Mouse (Mus musculus) liver, embryonic 14.5 days (tissue): Measurements from ENCODE around the gene Gabrp.

Experiments used
- CTCF ChIP-seq: IDR thresholded peaks from 2 replicates; pipeline ENCODE4 v1.5.1; 2016; ENCODE audit warnings: antibody characterized with exemption, low read depth, control low read depth
- EP300 ChIP-seq: IDR thresholded peaks from 2 replicates; pipeline ENCODE4 v1.6.1; 2016; ENCODE audit warnings: antibody characterized with exemption, low read depth

DNA sequence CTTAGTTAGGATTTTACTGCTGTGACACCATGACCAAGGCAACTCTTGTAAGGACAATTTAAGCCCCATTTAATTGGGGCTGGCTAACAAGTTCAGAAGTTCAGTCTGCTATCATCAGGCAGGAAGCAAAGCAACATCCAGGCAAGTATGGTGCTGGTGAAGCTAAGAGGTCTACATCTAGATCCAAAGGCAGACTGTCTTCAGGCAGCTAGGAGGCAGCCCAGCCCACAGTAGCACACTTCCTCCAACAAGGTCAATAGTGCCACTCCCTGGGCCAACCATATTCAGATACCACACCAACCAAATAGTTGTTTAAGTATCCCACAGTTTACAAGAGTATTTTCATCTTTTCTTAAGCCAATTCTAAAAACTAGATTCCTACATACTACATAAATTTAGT is 69.4 kb downstream of the Gabrp start:
- no peak for TF ChIP-seq CTCF
- no peak for TF ChIP-seq EP300
